Mouse (Mus musculus): ENCODE data around the gene Chpf.

Chpf gene

GRCm38 (mm10) chr1:75457710-75458024 lies 21.4 kb downstream of the Chpf start:
- no peak for DNase-seq

GRCm38 (mm10) chr1:75456746-75457564 lies 22.2 kb downstream of the Chpf start:
- no peak for DNase-seq

- DNase-seq = no peak
These were observed 23.2 kb downstream of the Chpf start for GRCm38 (mm10) chr1:75455948-75456347.

- DNase-seq = no peak
These were observed 23.7 kb downstream of the Chpf start for GRCm38 (mm10) chr1:75455433-75455832.

- DNase-seq = no peak
These were observed 27.2 kb downstream of the Chpf start for GRCm38 (mm10) chr1:75451900-75452299.

GRCm38 (mm10) chr1:75450314-75451005 lies 28.6 kb downstream of the Chpf start, which contains the start of gene Asic4:
TSS of gene Asic4 (plus strand) at chr1:75450436.
- no peak for DNase-seq

GRCm38 (mm10) chr1:75449377-75450135 lies 29.6 kb downstream of the Chpf start:
- no peak for DNase-seq

GRCm38 (mm10) chr1:75448937-75449336 lies 30.2 kb downstream of the Chpf start:
- DNase-seq = no peak

- DNase-seq = no peak
These were observed 31.1 kb downstream of the Chpf start for GRCm38 (mm10) chr1:75448052-75448431.

GRCm38 (mm10) chr1:75447265-75448051 lies 31.6 kb downstream of the Chpf start:
- no peak for DNase-seq

- DNase-seq = no peak
These were observed 32.5 kb downstream of the Chpf start for GRCm38 (mm10) chr1:75446656-75447055.

GRCm38 (mm10) chr1:75445751-75446611 lies 33.1 kb downstream of the Chpf start:
- DNase-seq = peak; percentile 65

GRCm38 (mm10) chr1:75445141-75445701 lies 33.9 kb downstream of the Chpf start:
- no peak for DNase-seq

GRCm38 (mm10) chr1:75444208-75444607 lies 34.9 kb downstream of the Chpf start:
- no peak for DNase-seq

- DNase-seq = no peak
These were observed 35.7 kb downstream of the Chpf start for GRCm38 (mm10) chr1:75443247-75444024.

GRCm38 (mm10) chr1:75442811-75443210 lies 36.3 kb downstream of the Chpf start:
- DNase-seq = no peak

- no peak for DNase-seq
These were observed 36.9 kb downstream of the Chpf start for GRCm38 (mm10) chr1:75442171-75442570.

GRCm38 (mm10) chr1:75441471-75441996 lies 37.6 kb downstream of the Chpf start:
- DNase-seq = no peak

GRCm38 (mm10) chr1:75440661-75441060 lies 38.4 kb downstream of the Chpf start:
- DNase-seq = no peak

GRCm38 (mm10) chr1:75438782-75439181 lies 40.3 kb downstream of the Chpf start:
- no peak for DNase-seq
